Comparison of ENCODE assay signal across 8 mouse cellular contexts in genomic region chr12:71310068-71310931, GRCm38 (mm10). TPM values are rescaled to one million over a fixed set of nuclear protein-coding genes. Genes with fewer than 3 reads are reported as not detected.
DNase-seq lines count a peak whose midpoint lies in the region; ATAC-seq and TF ChIP-seq lines count a peak whose summit lies in the region.

No protein-coding gene starts in this region.

- WGBS in forebrain, embryonic 16.5 days, result under 1% methylated on average over 56 of the region's 56 CpGs
- under 1% methylated on average over 56 of the region's 56 CpGs for WGBS in intestine, embryonic 15.5 days
- under 1% methylated on average over 54 of the region's 56 CpGs for WGBS in lung, embryonic 15.5 days

- H3K4me1 ChIP-seq in forebrain, embryonic 16.5 days (replicated peaks; ENCODE audit: control insufficient read depth, insufficient read depth, low read length), result peaks cover 10% of the 10 kb centered on the region
- H3K4me1 ChIP-seq in intestine, embryonic 15.5 days (replicated peaks), result 0 out of 2 replicates have a peak, but pooled peaks cover 5% of the 10 kb centered on the region
- H3K4me1 ChIP-seq in lung, embryonic 15.5 days, result peaks cover 15% of the 10 kb centered on the region

- H3K27ac ChIP-seq in left cerebral cortex, adult 2 months, result peak overlapping the region; percentile 70
- peak overlapping the region; percentile 91 for H3K27ac ChIP-seq in forebrain, embryonic 16.5 days (ENCODE audit: low read length)
- peak overlapping the region; percentile 90 for H3K27ac ChIP-seq in intestine, embryonic 15.5 days
- H3K27ac ChIP-seq in lung, embryonic 15.5 days, result peak overlapping the region; percentile 80

- H3K4me3 ChIP-seq in left cerebral cortex, adult 2 months, result peak overlapping the region; percentile 70
- H3K4me3 ChIP-seq in forebrain, embryonic 16.5 days (replicated peaks; ENCODE audit: low read length), result peak overlapping the region; percentile 91
- H3K4me3 ChIP-seq in intestine, embryonic 15.5 days (replicated peaks), result peak overlapping the region; percentile 87
- H3K4me3 ChIP-seq in lung, embryonic 15.5 days, result peak overlapping the region; percentile 74

- peak; percentile 39 to 42 for DNase-seq in left cerebral cortex, adult 2 months (ENCODE audit: extremely low spot score in 1 of 2, low spot score in 2 of 2)
- no peak for DNase-seq in left cerebral cortex, postnatal 4 days
- peak; percentile 36 for DNase-seq in cerebellum, adult 11 months
- DNase-seq in right cerebral cortex, adult 18-20 months, result peak; percentile 23
- DNase-seq in urinary bladder, postnatal 14 days (ENCODE audit: low spot score), result no peak

- no peaks in the 10 kb centered on the region for H3K27me3 ChIP-seq in forebrain, embryonic 16.5 days (replicated peaks; ENCODE audit: control insufficient read depth, insufficient read depth, low read length)
- no peaks in the 10 kb centered on the region for H3K27me3 ChIP-seq in intestine, embryonic 15.5 days (replicated peaks)
- H3K27me3 ChIP-seq in lung, embryonic 15.5 days, result peaks cover 7% of the 10 kb centered on the region; the same call in 1 of the 2 replicates

- H3K9ac ChIP-seq in forebrain, embryonic 16.5 days (replicated peaks; ENCODE audit: low read depth, low read length), result peak overlapping the region; percentile 97
- H3K9ac ChIP-seq in intestine, embryonic 15.5 days, result peak overlapping the region; percentile 86
- H3K9ac ChIP-seq in lung, embryonic 15.5 days, result peak overlapping the region; percentile 72

- H3K36me3 ChIP-seq in forebrain, embryonic 16.5 days (ENCODE audit: control insufficient read depth, insufficient read depth), result peaks cover 6% of the 10 kb centered on the region; the same call in 1 of the 2 replicates
- H3K36me3 ChIP-seq in intestine, embryonic 15.5 days, result peaks cover 2% of the 10 kb centered on the region; the same call in 1 of the 2 replicates
- peaks cover 10% of the 10 kb centered on the region for H3K36me3 ChIP-seq in lung, embryonic 15.5 days

- peak overlapping the region; percentile 77 for H3K4me2 ChIP-seq in forebrain, embryonic 16.5 days (ENCODE audit: low read length)
- H3K4me2 ChIP-seq in intestine, embryonic 15.5 days (replicated peaks), result peak overlapping the region; percentile 91
- H3K4me2 ChIP-seq in lung, embryonic 15.5 days, result peak overlapping the region; percentile 89

- ATAC-seq in forebrain, embryonic 16.5 days, result peak; percentile 79
- ATAC-seq in intestine, embryonic 15.5 days, result peak; percentile 71
- peak; percentile 35 for ATAC-seq in lung, embryonic 15.5 days (ENCODE audit: borderline replicate concordance, extremely low read depth, low FRiP score, low TSS enrichment)

- no peak; the same call in 1 of the 2 replicates for TF ChIP-seq CTCF in left cerebral cortex, adult 2 months (IDR thresholded peaks at IDR 0.05)

- intact Hi-C loops in left cerebral cortex, adult 2 months (cut with DNase I), result loop anchor here (5.0 to 10.0 kb wide), 4 partner anchors 113 to 452 kb away; no protein-coding TSS in a partner anchor
- intact Hi-C loops in left cerebral cortex, postnatal 4 days (cut with DNase I), result loop anchor here (2.0 to 10.0 kb wide), 3 partner anchors 265 to 437 kb away; no protein-coding TSS in a partner anchor

- H3K9me3 ChIP-seq in forebrain, embryonic 16.5 days (ENCODE audit: control insufficient read depth, low read length), result no peaks in the 10 kb centered on the region
- H3K9me3 ChIP-seq in intestine, embryonic 15.5 days, result no peaks in the 10 kb centered on the region
- H3K9me3 ChIP-seq in lung, embryonic 15.5 days, result no peaks in the 10 kb centered on the region

RNA-seq across cellular contexts. Expression of gene Dact1, which starts 0.6 kb away (rescaled TPM):
- 10 to 100 TPM in 1 of 2 experiments, 1 to 10 TPM in 1; 9.6 to 12.3 TPM for total RNA-seq in left cerebral cortex, adult 2 months (2021)
- 10 to 100 TPM; 65.3 to 65.9 TPM for total RNA-seq in left cerebral cortex, postnatal 4 days (2021)
- 31.1 and 31.4 TPM in 2 replicates for polyA plus RNA-seq in forebrain, embryonic 16.5 days (2015; fragmentation: Nextera tagmentation; extraction: Ambion mirVana)
- polyA plus RNA-seq in intestine, embryonic 15.5 days (2015; fragmentation: Nextera tagmentation; extraction: Ambion mirVana), result 12.7 and 14.6 TPM in 2 replicates
- polyA plus RNA-seq in lung, embryonic 15.5 days (2015; fragmentation: Nextera tagmentation; extraction: Ambion mirVana), result 9.6 and 10.2 TPM in 2 replicates

Comparison
In these comparisons a context has a peak if more than half of its experiments do, and no peak if none do; other contexts are left out.
1. DNase-seq: peak in left cerebral cortex, adult 2 months (2 of 2), cerebellum, adult 11 months (single experiment) and right cerebral cortex, adult 18-20 months (single experiment); none in left cerebral cortex, postnatal 4 days (single experiment) and urinary bladder, postnatal 14 days (single experiment).
2. Peak in every context shown above with its lines, with median percentiles within 50 percentile points of each other: H3K27ac ChIP-seq, H3K4me3 ChIP-seq, ATAC-seq, H3K4me2 ChIP-seq and H3K9ac ChIP-seq.